Mouse (Mus musculus) lung, postnatal 0 days (tissue): Measurements from ENCODE around the gene Tbr1. TPM values are rescaled to one million over a fixed set of nuclear protein-coding genes. Genes with fewer than 3 reads are reported as not detected.

ENCODE experiments used
- ATAC-seq: fragments of 200-750 bp; cut with Nextera tagmentation; 2 replicates; pipeline ENCODE4 v1.8.0; 2017; ENCODE audit warnings: moderate library complexity
- DNase-seq: peaks from one replicate; pipeline ENCODE4 v3.0.0-alpha.2; 2016; ENCODE audit warnings: low spot score
- H3K27ac ChIP-seq: fragments of 300-500 bp; sonication (generic); 2 replicates; pipeline ENCODE4 v1.5.1; 2014; ENCODE audit warnings: antibody characterized with exemption, mild to moderate bottlenecking, low read length, mixed read lengths
- H3K27me3 ChIP-seq: fragments of 300-500 bp; sonication (generic); replicated peaks from 2 replicates; pipeline ENCODE4 v1.6.1; 2014; ENCODE audit warnings: low read length, mixed read lengths; ENCODE audit not compliant: insufficient read depth
- H3K36me3 ChIP-seq: fragments of 300-500 bp; sonication (generic); 2 replicates; pipeline ENCODE4 v1.6.1; 2014; ENCODE audit warnings: low read length, mixed read lengths; ENCODE audit not compliant: insufficient read depth
- H3K4me1 ChIP-seq: fragments of 300-500 bp; sonication (generic); 2 replicates; pipeline ENCODE4 v1.6.1; 2014; ENCODE audit warnings: antibody characterized with exemption, low read depth, low read length, mixed read lengths; ENCODE audit not compliant: insufficient read depth
- H3K4me2 ChIP-seq: fragments of 300-500 bp; sonication (generic); replicated peaks from 2 replicates; pipeline ENCODE4 v1.6.1; 2014; ENCODE audit warnings: low read depth, mild to moderate bottlenecking, low read length, moderate library complexity, mixed read lengths
- H3K4me3 ChIP-seq: fragments of 300-500 bp; sonication (generic); 2 replicates; pipeline ENCODE4 v1.5.1; 2014; ENCODE audit warnings: low read depth, low read length
- H3K9ac ChIP-seq: fragments of 300-500 bp; sonication (generic); replicated peaks from 2 replicates; pipeline ENCODE4 v1.6.1; 2014; ENCODE audit warnings: low read depth, mild to moderate bottlenecking
- H3K9me3 ChIP-seq: fragments of 300-500 bp; sonication (generic); 2 replicates; pipeline ENCODE4 v1.6.1; 2016; ENCODE audit warnings: low read length, mixed read lengths
- CTCF ChIP-seq: IDR thresholded peaks from 2 replicates; pipeline ENCODE4 v1.5.1; 2016; ENCODE audit warnings: antibody characterized with exemption, mild to moderate bottlenecking
- EP300 ChIP-seq: IDR thresholded peaks from 2 replicates; pipeline ENCODE4 v1.6.1; 2016; ENCODE audit warnings: antibody characterized with exemption, mild to moderate bottlenecking, control low read depth
- WGBS: fragments of 180-500 bp; shearing (Covaris S2); extraction: QIAGEN DNeasy Blood & Tissue Kit; methylation state at CpG from one replicate; pipeline ENCODE4 v1.1.7; 2014; 5-methylcytosine and 5-hydroxymethylcytosine counted together
- polyA plus RNA-seq: library from polyadenylated mRNA; unstranded; fragments of >200 nt; fragmentation: Nextera tagmentation; extraction: Ambion mirVana; gene quantifications from 2 replicates; pipeline ENCODE4 v1.2.1, GENCODE M21; 2015

Gene Tbr1
- polyA plus RNA-seq, 1 experiment from 2014 or later, result 0.02 TPM

DNA sequence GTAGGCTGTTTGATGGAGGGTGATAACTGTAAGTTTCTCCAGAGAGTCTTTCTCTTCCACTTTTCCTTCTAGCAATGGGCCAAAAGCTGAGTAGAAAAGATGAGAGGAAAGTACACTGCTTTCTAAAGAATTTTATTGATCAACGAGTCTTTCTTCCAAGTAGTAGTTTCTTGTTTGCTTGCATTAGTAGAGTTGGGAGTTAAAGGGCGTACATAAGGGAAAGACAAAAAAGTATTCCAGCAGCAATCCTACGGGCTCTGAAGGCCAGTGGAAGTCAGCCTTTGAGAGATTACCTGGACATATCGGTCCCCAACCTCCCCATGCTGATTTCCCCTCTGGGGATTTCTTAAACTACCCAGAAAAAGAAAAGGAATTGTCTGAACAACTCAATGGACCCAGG is 8.0 kb downstream of the Tbr1 start:
- 59% methylated on average over 4 of the region's 4 CpGs for WGBS

DNA sequence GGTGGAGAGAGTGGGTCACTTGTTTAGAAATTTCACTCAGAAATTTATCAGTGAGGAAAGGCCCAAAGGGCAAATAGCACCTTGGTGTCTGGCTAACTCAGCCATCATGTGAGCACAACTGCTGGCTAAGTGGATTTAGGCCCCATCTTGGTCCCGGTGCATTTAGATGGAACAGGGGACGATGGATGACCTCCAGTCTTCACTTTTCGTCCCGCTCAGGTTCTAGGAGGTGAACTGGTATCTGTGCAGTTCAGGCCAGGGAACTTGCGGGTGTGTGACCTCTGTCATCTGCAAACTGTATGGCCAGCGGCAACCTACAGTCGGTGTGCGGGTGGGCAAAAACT is 8.4 kb downstream of the Tbr1 start:
- Histone ChIP-seq H3K9ac (0 out of 2 replicates have a peak overlapping the region, but pooled peaks have one; percentile 12), H3K27me3 (peaks cover 88% of the 10 kb centered on the region), H3K4me2 (peak overlapping the region; percentile 84), H3K9me3 (no peaks in the 10 kb centered on the region), H3K27ac (no peak overlapping the region), H3K36me3 (no peaks in the 10 kb centered on the region), H3K4me3 (peak overlapping the region; percentile 45), H3K4me1 (peaks cover 14% of the 10 kb centered on the region)
- DNase-seq (no peak), ATAC-seq (no peak)
- 36% methylated on average over 8 of the region's 8 CpGs for whole genome bisulfite sequencing
- no peak for TF ChIP-seq CTCF
- no peak for TF ChIP-seq EP300

More for the DNA sequence above, 8.0 kb downstream of the Tbr1 start:
- DNase-seq (no peak), ATAC-seq (no peak)
- TF ChIP-seq EP300, result no peak
- no peak for TF ChIP-seq CTCF
- peaks cover 84% of the 10 kb centered on the region for H3K27me3 ChIP-seq
- H3K4me2 ChIP-seq, result no peak overlapping the region
- H3K27ac ChIP-seq, result no peak overlapping the region
- H3K4me1 ChIP-seq, result peaks cover 11% of the 10 kb centered on the region
- H3K36me3 ChIP-seq, result no peaks in the 10 kb centered on the region
- no peaks in the 10 kb centered on the region for H3K9me3 ChIP-seq
- H3K9ac ChIP-seq, result no peak overlapping the region
- no peak overlapping the region for H3K4me3 ChIP-seq

DNA sequence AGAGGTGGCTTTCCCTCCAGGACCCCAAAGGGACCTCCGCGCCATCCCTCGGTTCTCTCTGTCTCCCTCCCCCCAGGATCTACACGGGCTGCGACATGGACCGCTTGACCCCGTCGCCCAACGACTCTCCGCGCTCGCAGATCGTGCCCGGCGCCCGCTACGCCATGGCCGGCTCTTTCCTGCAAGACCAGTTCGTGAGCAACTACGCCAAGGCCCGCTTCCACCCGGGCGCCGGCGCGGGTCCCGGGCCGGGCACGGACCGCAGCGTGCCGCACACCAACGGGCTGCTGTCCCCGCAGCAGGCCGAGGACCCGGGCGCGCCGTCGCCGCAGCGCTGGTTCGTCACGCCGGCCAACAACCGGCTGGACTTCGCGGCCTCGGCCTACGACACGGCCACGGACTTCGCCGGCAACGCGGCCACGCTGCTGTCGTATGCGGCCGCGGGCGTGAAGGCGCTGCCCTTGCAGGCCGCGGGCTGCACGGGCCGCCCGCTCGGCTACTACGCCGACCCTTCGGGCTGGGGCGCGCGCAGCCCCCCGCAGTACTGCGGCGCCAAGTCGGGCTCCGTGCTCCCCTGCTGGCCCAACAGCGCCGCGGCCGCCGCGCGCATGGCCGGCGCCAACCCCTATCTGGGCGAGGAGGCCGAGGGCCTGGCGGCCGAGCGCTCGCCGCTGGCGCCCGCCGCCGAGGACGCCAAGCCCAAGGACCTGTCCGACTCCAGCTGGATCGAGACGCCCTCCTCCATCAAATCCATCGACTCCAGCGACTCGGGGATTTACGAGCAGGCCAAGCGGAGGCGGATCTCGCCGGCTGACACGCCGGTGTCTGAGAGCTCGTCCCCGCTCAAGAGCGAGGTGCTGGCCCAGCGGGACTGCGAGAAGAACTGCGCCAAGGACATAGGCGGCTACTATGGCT is 9.0 kb downstream of the Tbr1 start:
- no peak for DNase-seq
- peaks cover 85% of the 10 kb centered on the region for H3K27me3 ChIP-seq

DNA sequence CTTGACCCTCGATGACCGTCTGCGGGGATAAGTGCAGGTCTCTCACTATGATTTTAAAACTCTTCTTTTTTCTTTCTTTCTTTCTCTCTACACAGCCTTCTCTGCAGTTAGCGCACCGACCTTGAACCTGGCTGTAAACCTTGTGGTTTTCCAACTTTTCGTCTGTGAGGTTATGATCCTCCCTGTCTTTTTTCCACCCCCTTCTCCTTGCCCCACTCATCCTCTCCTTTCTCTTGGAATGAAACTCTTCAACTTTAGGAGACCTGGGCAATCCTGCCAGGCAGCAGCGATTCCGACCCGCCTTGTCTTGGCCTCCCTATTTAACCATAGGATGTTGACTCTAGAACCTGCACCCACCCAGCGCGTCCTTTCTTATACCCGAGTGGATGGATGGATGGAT is 9.8 kb downstream of the Tbr1 start:
- Histone ChIP-seq H3K36me3 (no peaks in the 10 kb centered on the region), H3K4me2 (peak overlapping the region; percentile 84), H3K4me3 (peak overlapping the region; percentile 45), H3K9me3 (no peaks in the 10 kb centered on the region), H3K4me1 (peaks cover 14% of the 10 kb centered on the region), H3K27ac (no peak overlapping the region), H3K9ac (no peak overlapping the region), H3K27me3 (peaks cover 77% of the 10 kb centered on the region)
- ATAC-seq, result no peak
- TF ChIP-seq EP300 (no peak), CTCF (no peak)
- WGBS, result 11% methylated on average over 11 of the region's 12 CpGs
- no peak for DNase-seq

More for the DNA sequence above, 9.0 kb downstream of the Tbr1 start:
- Histone ChIP-seq H3K9ac (peak overlapping the region; percentile 23; the same call in 1 of the 2 replicates), H3K4me2 (peak overlapping the region; percentile 84), H3K4me1 (peaks cover 14% of the 10 kb centered on the region), H3K36me3 (no peaks in the 10 kb centered on the region), H3K4me3 (peak overlapping the region; percentile 45), H3K9me3 (no peaks in the 10 kb centered on the region), H3K27ac (no peak overlapping the region)
- ATAC-seq, result peak; percentile 81
- TF ChIP-seq EP300, result no peak
- TF ChIP-seq CTCF, result peak; percentile 28; the same call in 1 of the 2 replicates
- WGBS, result 1% methylated on average over 113 of the region's 121 CpGs

DNA sequence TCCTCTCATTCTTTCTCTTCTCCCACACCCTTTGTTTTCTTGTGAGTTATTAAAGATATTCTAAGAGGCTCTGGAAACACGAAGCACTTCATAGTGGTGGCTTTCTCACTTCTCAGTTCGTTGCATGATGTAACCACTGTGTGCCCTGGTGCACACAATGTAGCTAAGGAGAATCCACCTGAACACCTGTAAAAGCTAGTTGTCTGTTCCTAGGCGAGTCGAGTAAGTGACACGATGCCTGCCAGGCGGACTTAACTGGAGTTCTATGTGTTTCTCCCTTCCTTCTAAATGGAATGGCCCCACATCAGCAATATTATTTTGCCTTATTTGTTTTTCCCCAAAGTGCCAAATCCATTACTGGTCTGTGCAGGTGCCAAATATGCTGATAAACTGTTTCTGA is 10.4 kb downstream of the Tbr1 start:
- Histone ChIP-seq H3K9me3 (no peaks in the 10 kb centered on the region), H3K4me3 (no peak overlapping the region), H3K27me3 (peaks cover 71% of the 10 kb centered on the region), H3K9ac (no peak overlapping the region), H3K4me2 (no peak overlapping the region), H3K36me3 (no peaks in the 10 kb centered on the region), H3K27ac (no peak overlapping the region), H3K4me1 (peaks cover 14% of the 10 kb centered on the region)
- WGBS, result 23% methylated on average over 6 of the region's 6 CpGs
- TF ChIP-seq CTCF, result no peak
- TF ChIP-seq EP300, result no peak
- DNase-seq, result no peak
- ATAC-seq, result no peak

DNA sequence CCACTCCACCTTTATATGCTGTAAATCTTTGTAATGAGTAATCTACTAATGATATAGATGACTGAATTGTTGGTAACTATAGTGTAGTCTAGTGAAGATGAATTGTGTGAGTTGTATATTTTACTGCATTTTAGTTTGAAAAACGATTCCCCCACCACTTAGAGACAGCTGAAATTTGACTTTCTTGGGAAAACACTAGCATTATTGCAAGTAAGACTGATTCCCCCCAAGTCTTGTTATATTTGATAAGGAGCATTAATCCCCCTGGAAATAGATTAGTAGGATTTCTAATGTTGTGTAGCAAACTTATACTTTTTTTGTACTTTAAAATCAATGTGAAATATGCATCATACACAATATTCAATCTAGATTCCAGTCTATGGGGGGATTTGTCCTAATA is 10.8 kb downstream of the Tbr1 start:
- TF ChIP-seq CTCF, result no peak
- no peak for TF ChIP-seq EP300
- Histone ChIP-seq H3K9ac (no peak overlapping the region), H3K9me3 (no peaks in the 10 kb centered on the region), H3K4me2 (no peak overlapping the region), H3K27ac (no peak overlapping the region), H3K4me3 (no peak overlapping the region), H3K4me1 (peaks cover 14% of the 10 kb centered on the region), H3K36me3 (no peaks in the 10 kb centered on the region), H3K27me3 (peaks cover 67% of the 10 kb centered on the region)
- ATAC-seq (no peak), DNase-seq (no peak)
- WGBS, result 25% methylated on average over 1 of the region's 1 CpGs
